Comparison of ENCODE assay signal across 7 mouse cellular contexts in genomic region chr4:155892438-155893211, GRCm38 (mm10). TPM values are rescaled to one million over a fixed set of nuclear protein-coding genes. Genes with fewer than 3 reads are reported as not detected.
DNase-seq lines count a peak whose midpoint lies in the region.

No protein-coding gene starts in this region.

- 4% methylated on average over 29 of the region's 37 CpGs for WGBS in macrophage (ENCODE audit: missing documents)

- H3K4me3 ChIP-seq in brown adipose tissue, adult 24 weeks (ENCODE audit: insufficient read depth, low read depth, low read length) = peak overlapping the region; percentile 94
- H3K4me3 ChIP-seq in macrophage (ENCODE audit: inconsistent target) = peak overlapping the region; percentile 73

- no peaks in the 10 kb centered on the region for H3K27me3 ChIP-seq in splenic B cell, adult 2 months (ENCODE audit: control insufficient read depth, insufficient read depth, low read length, poor library complexity, severe bottlenecking)

- peaks cover 32% of the 10 kb centered on the region for H3K4me1 ChIP-seq in brown adipose tissue, adult 24 weeks (ENCODE audit: control insufficient read depth, insufficient read depth, insufficient read length, low read length)

- peak; percentile 62 to 70 for DNase-seq in right cerebral cortex, postnatal 10 days (ENCODE audit: low spot score in 2 of 2)
- DNase-seq in right cerebral cortex, postnatal 25 days = no peak
- DNase-seq in gastrocnemius, postnatal 25 days = peak; percentile 52
- DNase-seq in kidney, postnatal 4 days = peak; percentile 54 to 71
- peak; percentile 53 for DNase-seq in splenic B cell, adult 2 months (ENCODE audit: low read depth, low spot score)

- H3K36me3 ChIP-seq in macrophage (ENCODE audit: inconsistent target) = peaks cover 10% of the 10 kb centered on the region; the same call in 1 of the 2 replicates
- H3K36me3 ChIP-seq in splenic B cell, adult 2 months (ENCODE audit: control insufficient read depth, insufficient read depth, low read length, poor library complexity, severe bottlenecking) = no peaks in the 10 kb centered on the region; the same call in 1 of the 2 replicates

- H3K79me2 ChIP-seq in macrophage (ENCODE audit: inconsistent target) = peaks cover 55% of the 10 kb centered on the region

- H3K27ac ChIP-seq in brown adipose tissue, adult 24 weeks (replicated peaks; ENCODE audit: low read depth, low read length) = peak overlapping the region; percentile 51
- no peak overlapping the region for H3K27ac ChIP-seq in macrophage

RNA-seq across cellular contexts. Expression of gene Acap3, which starts 1.0 kb away (rescaled TPM):
- polyA plus RNA-seq in brown adipose tissue, adult 24 weeks (2012; ENCODE audit: insufficient read depth, insufficient read length, missing spikeins) = 2.9 and 5.2 TPM in 2 replicates
- 10 to 100 TPM in 1 of 2 experiments, 1 to 10 TPM in 1; 7.2 to 10.4 TPM for total RNA-seq in gastrocnemius, postnatal 25 days (2021)
- total RNA-seq in macrophage (2018; cell fraction: chromatin; rRNA removed) = 10 to 100 TPM in 24 of 26 experiments, 1 to 10 TPM in 2; 10.0 to 70.6 (median 29.3) TPM
- 1 to 10 TPM; 3.4 to 9.9 (median 6.2) TPM for total RNA-seq in macrophage (2018; cell fraction: cytosol; rRNA removed)
- total RNA-seq in macrophage (2018; cell fraction: nucleus; rRNA removed) = 10 to 100 TPM in 18 of 26 experiments, 1 to 10 TPM in 8; 2.2 to 46.6 (median 11.6) TPM
- 8.2 to 8.7 TPM (median 8.3 TPM) in 3 replicates for polyA plus RNA-seq in macrophage (2018)

RNA-seq across cellular contexts. Expression of gene Pusl1, which starts 1.0 kb away (rescaled TPM):
- 5.7 and 7.8 TPM in 2 replicates for polyA plus RNA-seq in brown adipose tissue, adult 24 weeks (2012; ENCODE audit: insufficient read depth, insufficient read length, missing spikeins)
- 10 to 100 TPM; 10.2 to 11.2 TPM for total RNA-seq in gastrocnemius, postnatal 25 days (2021)
- 10 to 100 TPM in 25 of 26 experiments, 1 to 10 TPM in 1; 8.3 to 54.6 (median 21.9) TPM for total RNA-seq in macrophage (2018; cell fraction: chromatin; rRNA removed)
- 10 to 100 TPM in 22 of 26 experiments, 1 to 10 TPM in 4; 8.7 to 21.0 (median 14.3) TPM for total RNA-seq in macrophage (2018; cell fraction: cytosol; rRNA removed)
- 10 to 100 TPM in 24 of 26 experiments, 1 to 10 TPM in 2; 6.6 to 61.1 (median 19.3) TPM for total RNA-seq in macrophage (2018; cell fraction: nucleus; rRNA removed)
- 12.4 to 21.3 TPM (median 17.4 TPM) in 3 replicates for polyA plus RNA-seq in macrophage (2018)

RNA-seq across cellular contexts. Expression of gene Ints11, which starts 23.3 kb away (rescaled TPM):
- polyA plus RNA-seq in brown adipose tissue, adult 24 weeks (2012; ENCODE audit: insufficient read depth, insufficient read length, missing spikeins) = 12.9 and 15.1 TPM in 2 replicates
- total RNA-seq in gastrocnemius, postnatal 25 days (2021) = 10 to 100 TPM; 14.1 to 17.9 TPM
- 10 to 100 TPM in 19 of 26 experiments, 1 to 10 TPM in 7; 5.0 to 31.6 (median 16.3) TPM for total RNA-seq in macrophage (2018; cell fraction: chromatin; rRNA removed)
- 10 to 100 TPM; 10.8 to 25.6 (median 18.1) TPM for total RNA-seq in macrophage (2018; cell fraction: cytosol; rRNA removed)
- total RNA-seq in macrophage (2018; cell fraction: nucleus; rRNA removed) = 10 to 100 TPM in 18 of 26 experiments, 1 to 10 TPM in 8; 5.3 to 26.9 (median 14.3) TPM
- 11.2 to 22.1 TPM (median 18.6 TPM) in 3 replicates for polyA plus RNA-seq in macrophage (2018)

RNA-seq across cellular contexts. Expression of gene Cptp, which starts 23.4 kb away (rescaled TPM):
- 6.0 and 11.5 TPM in 2 replicates for polyA plus RNA-seq in brown adipose tissue, adult 24 weeks (2012; ENCODE audit: insufficient read depth, insufficient read length, missing spikeins)
- total RNA-seq in gastrocnemius, postnatal 25 days (2021) = 10 to 100 TPM; 15.6 to 16.6 TPM
- 10 to 100 TPM in 3 of 26 experiments, 1 to 10 TPM in 22, under 1 TPM in 1; 1.00 to 11.7 (median 4.3) TPM for total RNA-seq in macrophage (2018; cell fraction: chromatin; rRNA removed)
- total RNA-seq in macrophage (2018; cell fraction: cytosol; rRNA removed) = 10 to 100 TPM in 14 of 26 experiments, 1 to 10 TPM in 12; 4.4 to 14.1 (median 10.2) TPM
- total RNA-seq in macrophage (2018; cell fraction: nucleus; rRNA removed) = 10 to 100 TPM in 8 of 26 experiments, 1 to 10 TPM in 18; 2.6 to 13.2 (median 6.2) TPM
- polyA plus RNA-seq in macrophage (2018) = 6.6 to 11.4 TPM (median 8.7 TPM) in 3 replicates

RNA-seq across cellular contexts. Expression of gene Tas1r3, which starts 29.5 kb away (rescaled TPM):
- not detected in 2 replicates for polyA plus RNA-seq in brown adipose tissue, adult 24 weeks (2012; ENCODE audit: insufficient read depth, insufficient read length, missing spikeins)
- total RNA-seq in gastrocnemius, postnatal 25 days (2021) = under 1 TPM in 1 of 2 experiments, not detected in 1; 0.11 TPM
- 1 to 10 TPM in 18 of 26 experiments, under 1 TPM in 8; 0.40 to 4.2 (median 1.7) TPM for total RNA-seq in macrophage (2018; cell fraction: chromatin; rRNA removed)
- under 1 TPM in 25 of 26 experiments, not detected in 1; 0.05 to 0.42 (median 0.18) TPM for total RNA-seq in macrophage (2018; cell fraction: cytosol; rRNA removed)
- total RNA-seq in macrophage (2018; cell fraction: nucleus; rRNA removed) = 1 to 10 TPM in 17 of 26 experiments, under 1 TPM in 9; 0.20 to 3.2 (median 1.2) TPM
- polyA plus RNA-seq in macrophage (2018) = 0.04 to 0.11 TPM in 2 of 3 replicates, not detected in the other
